Mouse (Mus musculus) limb, embryonic 13.5 days (tissue): ENCODE results near the gene Emc9. TPM values are rescaled to one million over a fixed set of nuclear protein-coding genes. Genes with fewer than 3 reads are reported as not detected.

Source experiments
- ATAC-seq: fragments of 200-750 bp; cut with Nextera tagmentation; 2 replicates; pipeline ENCODE4 v1.8.0; 2017; ENCODE audit warnings: low read depth, moderate number of reproducible peaks, moderate TSS enrichment; ENCODE audit not compliant: low FRiP score
- H3K27ac ChIP-seq: fragments of 300-500 bp; sonication (generic); 2 replicates; pipeline ENCODE4 v1.5.1; 2015; ENCODE audit warnings: inconsistent platforms, mild to moderate bottlenecking, moderate library complexity
- H3K27me3 ChIP-seq: fragments of 300-500 bp; sonication (generic); 2 replicates; pipeline ENCODE4 v1.6.1; 2015; ENCODE audit warnings: mild to moderate bottlenecking, inconsistent platforms
- H3K36me3 ChIP-seq: fragments of 300-500 bp; sonication (generic); 2 replicates; pipeline ENCODE4 v1.6.1; 2015; ENCODE audit warnings: inconsistent platforms, mild to moderate bottlenecking, moderate library complexity
- H3K4me1 ChIP-seq: fragments of 300-500 bp; sonication (generic); 2 replicates; pipeline ENCODE4 v1.6.1; 2015; ENCODE audit warnings: inconsistent platforms
- H3K4me2 ChIP-seq: fragments of 300-500 bp; sonication (generic); replicated peaks from 2 replicates; pipeline ENCODE4 v1.6.1; 2015; ENCODE audit warnings: inconsistent platforms, mild to moderate bottlenecking, moderate library complexity
- H3K4me3 ChIP-seq: fragments of 300-500 bp; sonication (generic); 2 replicates; pipeline ENCODE4 v1.5.1; 2015; ENCODE audit warnings: moderate library complexity, mild to moderate bottlenecking, inconsistent platforms
- H3K9ac ChIP-seq: fragments of 300-500 bp; sonication (generic); 2 replicates; pipeline ENCODE4 v1.6.1; 2015; ENCODE audit warnings: mild to moderate bottlenecking, inconsistent platforms
- H3K9me3 ChIP-seq: fragments of 300-500 bp; sonication (generic); 2 replicates; pipeline ENCODE4 v1.6.1; 2016; ENCODE audit warnings: inconsistent platforms
- WGBS: fragments of 180-500 bp; shearing (Covaris S2); methylation state at CpG from one replicate; pipeline ENCODE4 v1.1.7; 2015; 5-methylcytosine and 5-hydroxymethylcytosine counted together
- polyA plus RNA-seq: library from polyadenylated mRNA; unstranded; fragments of >200 nt; fragmentation: Nextera tagmentation; extraction: Ambion mirVana; gene quantifications from 2 replicates; pipeline ENCODE4 v1.2.1, GENCODE M21; 2015

Emc9 gene
- polyA plus RNA-seq, result 4.9 and 5.0 TPM in 2 replicates

DNA sequence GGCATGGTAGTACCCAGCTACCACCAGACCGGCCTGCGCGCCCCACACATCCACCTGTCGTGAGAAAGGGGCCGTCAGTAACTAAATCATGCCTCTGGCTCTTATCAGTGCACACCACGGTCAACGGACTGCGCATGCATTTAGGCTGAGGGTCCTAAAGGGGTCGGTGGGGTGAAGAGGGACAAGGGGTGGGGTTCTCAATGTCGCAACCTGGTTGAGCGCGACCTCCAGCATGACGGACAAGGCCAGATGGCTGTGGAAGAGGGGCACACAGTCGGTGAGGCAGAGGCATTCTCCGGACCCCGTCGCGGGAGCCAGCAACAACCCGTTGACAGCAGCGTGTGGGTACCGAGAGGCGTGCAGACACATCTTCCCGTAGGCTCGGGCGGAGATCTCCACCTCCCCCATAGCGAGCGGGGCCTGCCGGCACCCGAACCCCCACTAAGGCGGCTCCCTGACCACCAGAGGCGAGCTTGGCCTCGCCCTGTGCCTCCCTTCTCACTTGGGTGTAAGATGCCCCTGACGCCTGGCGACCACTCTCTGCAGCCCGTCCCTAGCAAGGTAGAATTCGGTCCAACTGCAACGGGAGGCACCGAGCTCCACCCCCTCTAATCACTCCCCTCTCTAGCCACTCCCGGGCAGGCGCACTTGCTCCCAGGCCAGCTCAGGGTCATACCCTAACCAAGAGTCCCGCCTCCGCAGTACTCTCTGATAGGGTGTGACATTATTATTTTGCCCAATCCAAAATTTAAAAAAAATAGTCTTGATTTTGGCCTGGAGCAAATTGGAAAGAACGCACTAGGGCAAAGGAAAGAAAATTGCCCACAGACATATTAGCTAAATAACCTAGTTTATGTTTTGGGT is at the start of gene Emc9:
Emc9 (minus strand) TSS at position 601 of the 864 bp plus-strand sequence.
- Histone ChIP-seq H3K4me1 (peaks cover 20% of the 10 kb centered on the region), H3K4me2 (peak within 1 kb of the TSS; percentile 84), H3K36me3 (peaks cover 46% of the 10 kb centered on the region), H3K27me3 (peaks cover 13% of the 10 kb centered on the region), H3K9ac (peak within 1 kb of the TSS; percentile 70), H3K9me3 (no peaks in the 10 kb centered on the region), H3K27ac (no peak within 1 kb of the TSS), H3K4me3 (peak within 1 kb of the TSS; percentile 55)
- WGBS, result 2% methylated on average over 43 of the region's 43 CpGs
- ATAC-seq, result peak; percentile 62; the same call in 1 of the 2 replicates

DNA sequence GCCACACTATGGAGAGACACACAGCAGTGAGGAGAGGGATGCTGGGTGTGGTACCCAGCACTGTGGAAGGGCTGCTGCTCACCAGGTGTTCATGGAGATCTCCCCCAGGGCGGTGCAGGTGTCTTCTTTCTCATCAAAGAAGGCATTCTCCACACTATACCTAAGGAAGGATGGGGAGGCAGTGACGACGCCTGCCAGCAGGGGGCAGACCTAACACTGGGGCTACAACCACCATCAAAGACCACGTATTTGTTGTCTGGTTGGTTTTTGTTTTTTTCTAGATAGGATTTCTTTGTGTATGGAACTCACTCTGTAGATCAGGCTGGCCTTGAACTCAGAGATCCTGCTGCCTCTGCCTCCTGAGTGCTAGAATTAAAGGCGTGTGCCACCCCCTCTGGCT is 44.2 kb upstream of the Emc9 start:
- no peak overlapping the region for H3K4me2 ChIP-seq
- no peak overlapping the region for H3K9ac ChIP-seq
- WGBS, result 47% methylated on average over 5 of the region's 5 CpGs
- H3K4me1 ChIP-seq, result peaks cover 5% of the 10 kb centered on the region
- no peak overlapping the region for H3K27ac ChIP-seq
- no peaks in the 10 kb centered on the region for H3K27me3 ChIP-seq
- H3K36me3 ChIP-seq, result peaks cover 99% of the 10 kb centered on the region
- ATAC-seq, result no peak
- H3K9me3 ChIP-seq, result no peaks in the 10 kb centered on the region
- H3K4me3 ChIP-seq, result no peak overlapping the region

DNA sequence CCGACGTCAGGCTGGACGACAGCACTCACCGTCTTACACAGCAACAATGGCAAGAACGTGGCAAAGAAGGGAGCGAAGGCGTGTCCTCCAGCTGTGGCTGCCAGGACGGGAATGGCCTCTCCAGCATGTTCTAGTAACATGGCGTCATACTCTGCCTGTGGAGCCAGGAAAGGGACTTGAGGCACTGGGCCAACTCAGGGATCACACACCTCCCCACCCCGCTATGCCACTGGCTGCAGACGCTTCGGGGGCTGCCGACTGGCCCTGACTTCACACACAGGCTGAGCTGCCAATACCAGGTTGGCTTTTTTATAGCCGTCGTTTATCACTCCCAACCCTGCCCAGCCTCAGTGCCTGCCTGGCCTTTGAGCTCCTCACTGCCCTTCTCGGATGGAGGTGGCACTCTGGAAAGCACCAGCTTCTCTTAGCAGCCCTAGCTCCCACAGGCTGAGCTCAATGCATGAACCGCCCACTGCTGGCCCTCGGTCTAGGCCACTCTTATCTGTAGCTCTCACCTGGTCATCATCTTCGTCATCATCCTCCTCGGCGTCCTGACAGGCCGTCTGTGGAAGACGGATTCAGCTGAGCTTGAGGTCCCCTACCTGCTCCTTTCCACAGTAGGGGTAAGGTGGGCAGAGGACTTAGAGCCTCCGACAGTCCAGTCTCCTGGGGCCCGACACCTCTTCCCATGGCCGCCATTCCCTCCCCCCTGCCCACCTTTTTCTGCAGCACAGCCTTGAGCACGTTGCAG is 43.1 kb upstream of the Emc9 start:
- Histone ChIP-seq H3K27me3 (no peaks in the 10 kb centered on the region), H3K9ac (no peak overlapping the region), H3K4me1 (no peaks in the 10 kb centered on the region), H3K4me2 (no peak overlapping the region), H3K4me3 (no peak overlapping the region), H3K9me3 (no peaks in the 10 kb centered on the region), H3K27ac (no peak overlapping the region), H3K36me3 (peaks cover 98% of the 10 kb centered on the region)
- ATAC-seq, result no peak
- WGBS, result 74% methylated on average over 27 of the region's 27 CpGs

DNA sequence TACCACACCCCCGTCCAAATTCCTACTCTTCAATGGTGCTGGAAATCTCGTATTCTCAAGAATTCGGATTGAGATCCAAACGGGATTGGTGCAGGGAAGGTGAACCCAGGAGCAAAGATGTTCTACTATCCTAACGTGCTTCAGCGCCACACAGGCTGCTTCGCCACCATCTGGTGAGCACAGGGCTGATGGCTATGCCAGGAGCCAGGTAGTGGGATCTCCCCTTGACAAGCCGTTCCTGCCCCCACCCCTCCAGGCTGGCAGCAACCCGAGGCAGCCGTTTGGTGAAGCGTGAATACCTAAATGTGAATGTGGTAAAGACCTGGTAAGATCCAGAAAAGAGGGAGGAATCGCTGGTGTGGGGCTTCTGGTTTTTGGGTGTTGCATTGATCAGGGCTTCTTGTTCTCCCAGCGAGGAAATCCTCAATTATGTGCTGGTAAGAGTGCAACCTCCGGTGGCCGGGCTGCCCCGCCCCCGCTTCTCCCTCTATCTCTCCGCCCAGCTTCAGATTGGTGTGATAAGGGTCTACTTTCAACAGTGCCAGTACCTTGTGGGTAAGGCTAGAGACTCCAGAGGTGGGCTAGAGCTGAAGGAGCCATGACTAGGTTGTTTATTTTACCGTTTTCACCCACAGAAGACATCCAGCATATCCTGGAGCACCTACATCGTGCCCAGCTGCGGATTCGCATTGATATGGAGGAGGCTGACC is 33.5 kb upstream of the Emc9 start:
- Histone ChIP-seq H3K27ac (no peak overlapping the region), H3K4me1 (peaks cover 6% of the 10 kb centered on the region; the same call in 1 of the 2 replicates), H3K4me3 (peak overlapping the region; percentile 34)

DNA sequence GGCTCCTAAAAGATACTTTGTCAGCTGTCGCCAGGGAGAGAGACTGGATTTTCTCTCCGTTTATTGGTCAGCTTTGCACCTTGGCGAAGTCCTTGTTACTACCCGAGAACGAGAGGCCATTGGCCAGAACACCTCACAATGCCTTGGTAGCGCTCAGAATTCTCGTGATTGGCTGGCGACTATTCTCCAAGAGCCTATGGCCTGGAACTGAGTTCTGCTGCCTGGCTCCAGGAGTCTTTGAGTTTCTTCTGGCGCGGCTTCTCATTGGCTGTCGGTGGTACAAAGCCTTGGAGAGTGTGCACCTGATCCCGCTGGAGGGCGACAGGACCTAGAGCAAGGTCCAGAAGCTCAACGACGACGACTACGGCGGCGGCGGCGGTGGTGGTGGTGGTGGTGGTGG is 32.7 kb upstream of the Emc9 start, which contains the start of gene Rec8:
Rec8 (plus strand) TSS at position 216 of the 400 bp plus-strand sequence.
- 16% methylated on average over 21 of the region's 21 CpGs for WGBS
- H3K27ac ChIP-seq, result no peak within 1 kb of the TSS
- H3K9ac ChIP-seq, result peak within 1 kb of the TSS; percentile 43

More for the DNA sequence above, 33.5 kb upstream of the Emc9 start:
- 49% methylated on average over 22 of the region's 22 CpGs for WGBS
- H3K9ac ChIP-seq, result peak overlapping the region; percentile 43
- no peaks in the 10 kb centered on the region for H3K9me3 ChIP-seq
- no peaks in the 10 kb centered on the region; the same call in 1 of the 2 replicates for H3K27me3 ChIP-seq
- H3K36me3 ChIP-seq, result peaks cover 7% of the 10 kb centered on the region
- ATAC-seq, result no peak
- H3K4me2 ChIP-seq, result peak overlapping the region; percentile 58

DNA sequence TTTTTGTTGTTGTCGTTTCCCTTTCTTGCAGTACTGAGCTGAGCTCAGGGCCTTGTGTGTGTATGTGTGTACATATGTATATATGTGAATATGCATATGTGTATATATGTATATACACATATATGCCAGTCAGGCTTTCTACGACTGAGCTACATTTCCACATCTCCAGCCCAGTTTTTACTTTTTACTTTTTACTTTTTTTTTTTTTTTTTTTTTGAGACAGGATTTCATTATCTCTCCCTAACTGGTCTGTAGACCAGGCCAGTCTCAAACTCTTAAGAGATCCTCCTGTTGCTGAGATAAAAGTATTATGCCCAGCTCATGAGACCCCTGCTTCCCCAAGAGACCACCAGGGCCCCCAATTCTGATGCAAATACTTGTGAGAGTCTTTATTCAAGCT is 31.7 kb upstream of the Emc9 start:
- Histone ChIP-seq H3K9me3 (no peaks in the 10 kb centered on the region), H3K36me3 (no peaks in the 10 kb centered on the region), H3K4me1 (peaks cover 6% of the 10 kb centered on the region; the same call in 1 of the 2 replicates), H3K4me2 (no peak overlapping the region), H3K27ac (no peak overlapping the region), H3K9ac (no peak overlapping the region), H3K27me3 (no peaks in the 10 kb centered on the region; the same call in 1 of the 2 replicates), H3K4me3 (no peak overlapping the region)
- whole genome bisulfite sequencing, result 82% methylated on average over 2 of the region's 2 CpGs
- no peak for ATAC-seq

More for the DNA sequence above, 32.7 kb upstream of the Emc9 start, which contains the start of gene Rec8:
- ATAC-seq, result peak; percentile 79
- Histone ChIP-seq H3K27me3 (no peaks in the 10 kb centered on the region; the same call in 1 of the 2 replicates), H3K4me3 (peak within 1 kb of the TSS; percentile 34), H3K4me1 (peaks cover 6% of the 10 kb centered on the region; the same call in 1 of the 2 replicates), H3K9me3 (no peaks in the 10 kb centered on the region), H3K4me2 (peak within 1 kb of the TSS; percentile 58), H3K36me3 (0 out of 2 replicates have a peak, but pooled peaks cover 3% of the 10 kb centered on the region)

DNA sequence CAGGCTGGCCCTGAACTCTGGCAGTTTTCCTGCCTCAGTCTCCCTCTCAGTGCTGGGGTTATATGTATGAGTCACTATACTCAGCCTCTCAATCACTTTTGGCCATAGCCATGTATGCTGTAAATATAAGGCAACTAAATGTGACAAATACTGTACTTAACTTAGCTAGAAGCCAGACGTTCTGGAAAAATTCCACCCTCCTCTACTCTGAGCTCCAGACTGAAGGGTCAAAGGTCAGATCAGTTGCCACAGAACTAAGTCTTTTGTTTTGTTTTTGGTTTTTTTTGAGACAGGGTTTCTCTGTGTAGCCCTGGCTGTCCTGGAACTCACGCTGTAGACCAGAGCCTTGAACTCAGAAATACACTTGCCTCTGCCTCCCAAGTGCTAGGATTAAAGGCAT is 30.8 kb upstream of the Emc9 start:
- Histone ChIP-seq H3K36me3 (no peaks in the 10 kb centered on the region), H3K4me3 (no peak overlapping the region), H3K4me1 (peaks cover 6% of the 10 kb centered on the region; the same call in 1 of the 2 replicates), H3K4me2 (no peak overlapping the region), H3K9ac (no peak overlapping the region), H3K27ac (no peak overlapping the region), H3K9me3 (no peaks in the 10 kb centered on the region), H3K27me3 (no peaks in the 10 kb centered on the region; the same call in 1 of the 2 replicates)
- WGBS, result 49% methylated on average over 2 of the region's 2 CpGs
- ATAC-seq, result no peak

DNA sequence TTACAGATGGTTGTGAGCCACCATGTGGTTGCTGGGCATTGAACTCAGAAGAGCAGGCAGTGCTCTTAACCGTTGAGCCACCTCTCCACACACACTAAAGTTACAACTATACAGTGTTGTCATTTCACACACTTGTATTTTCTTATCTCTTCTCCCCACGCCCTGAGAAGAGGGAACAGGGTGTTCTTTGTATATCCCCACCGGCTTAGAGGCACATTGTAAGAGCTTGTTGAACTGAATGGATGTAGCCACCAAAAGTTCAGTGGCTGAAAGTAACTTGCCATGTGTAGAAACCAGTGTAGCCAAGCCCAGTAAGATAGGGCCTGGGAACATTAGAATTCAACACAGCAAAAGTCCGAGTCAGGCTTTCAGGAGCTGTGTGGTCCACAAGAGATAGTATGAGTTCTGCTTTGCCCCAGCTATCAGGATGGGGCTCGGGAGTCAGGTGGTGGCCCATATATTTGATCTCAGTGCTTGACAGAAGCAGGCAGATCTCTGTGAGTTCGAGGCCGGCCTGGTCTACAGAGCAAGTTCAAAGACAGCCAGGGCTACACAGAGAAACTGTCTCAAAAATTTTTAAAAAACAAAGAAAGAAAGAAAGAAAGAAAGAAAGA is 29.6 kb upstream of the Emc9 start:
- Histone ChIP-seq H3K27ac (no peak overlapping the region), H3K9ac (no peak overlapping the region), H3K4me1 (peaks cover 6% of the 10 kb centered on the region; the same call in 1 of the 2 replicates), H3K4me3 (no peak overlapping the region), H3K27me3 (no peaks in the 10 kb centered on the region; the same call in 1 of the 2 replicates), H3K4me2 (no peak overlapping the region), H3K9me3 (no peaks in the 10 kb centered on the region), H3K36me3 (peaks cover 5% of the 10 kb centered on the region; the same call in 1 of the 2 replicates)
- 83% methylated on average over 7 of the region's 7 CpGs for WGBS
- ATAC-seq, result no peak

DNA sequence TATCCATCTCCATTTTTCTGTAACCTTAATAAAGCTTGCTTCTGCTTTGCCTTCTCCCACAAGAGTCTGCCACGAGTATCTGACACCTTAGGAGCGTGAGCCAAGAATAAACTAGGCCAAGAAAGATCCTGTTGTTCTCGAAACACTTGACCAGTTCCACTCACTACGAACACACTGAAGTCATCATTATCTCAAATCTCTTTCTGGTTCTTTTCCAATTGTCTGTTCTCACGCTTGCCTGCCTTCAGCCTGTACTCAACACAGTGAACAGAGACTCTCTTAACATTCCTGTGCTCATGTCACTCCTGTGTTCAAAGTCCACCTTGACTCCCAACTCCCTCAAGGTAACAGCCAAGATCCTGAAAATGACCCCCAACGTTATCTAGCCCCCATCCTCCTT is 28.2 kb upstream of the Emc9 start:
- Histone ChIP-seq H3K27ac (no peak overlapping the region), H3K36me3 (peaks cover 18% of the 10 kb centered on the region), H3K9ac (no peak overlapping the region), H3K27me3 (no peaks in the 10 kb centered on the region), H3K4me3 (no peak overlapping the region), H3K9me3 (no peaks in the 10 kb centered on the region), H3K4me1 (no peaks in the 10 kb centered on the region), H3K4me2 (no peak overlapping the region)
- WGBS, result 76% methylated on average over 6 of the region's 6 CpGs
- no peak for ATAC-seq

DNA sequence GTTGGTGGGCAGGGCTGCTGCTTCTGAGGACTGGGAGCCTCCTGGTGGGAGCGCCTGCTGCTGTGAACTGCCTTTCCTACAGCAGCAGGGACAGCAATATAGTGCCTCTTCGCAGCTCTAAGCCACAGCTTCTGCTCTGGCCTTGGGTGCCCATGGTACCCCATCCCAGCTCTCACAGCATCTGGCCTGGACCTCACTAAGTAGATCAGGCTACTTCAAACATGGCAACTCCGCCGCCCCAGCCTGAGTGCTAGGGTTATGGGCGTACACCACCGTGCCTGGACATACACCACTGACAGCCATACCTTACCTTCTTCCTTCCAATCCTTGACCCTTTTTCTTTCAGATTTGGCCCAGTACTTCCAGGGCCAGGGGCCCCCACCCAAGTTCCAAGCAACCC is 23.2 kb upstream of the Emc9 start:
- no peak overlapping the region for H3K4me3 ChIP-seq
- H3K4me2 ChIP-seq, result no peak overlapping the region
- H3K27ac ChIP-seq, result no peak overlapping the region
- no peaks in the 10 kb centered on the region for H3K9me3 ChIP-seq
- peaks cover 49% of the 10 kb centered on the region for H3K36me3 ChIP-seq
- no peak for ATAC-seq
- H3K27me3 ChIP-seq, result no peaks in the 10 kb centered on the region
- H3K9ac ChIP-seq, result no peak overlapping the region
- WGBS, result 95% methylated on average over 6 of the region's 6 CpGs
- H3K4me1 ChIP-seq, result peaks cover 14% of the 10 kb centered on the region

DNA sequence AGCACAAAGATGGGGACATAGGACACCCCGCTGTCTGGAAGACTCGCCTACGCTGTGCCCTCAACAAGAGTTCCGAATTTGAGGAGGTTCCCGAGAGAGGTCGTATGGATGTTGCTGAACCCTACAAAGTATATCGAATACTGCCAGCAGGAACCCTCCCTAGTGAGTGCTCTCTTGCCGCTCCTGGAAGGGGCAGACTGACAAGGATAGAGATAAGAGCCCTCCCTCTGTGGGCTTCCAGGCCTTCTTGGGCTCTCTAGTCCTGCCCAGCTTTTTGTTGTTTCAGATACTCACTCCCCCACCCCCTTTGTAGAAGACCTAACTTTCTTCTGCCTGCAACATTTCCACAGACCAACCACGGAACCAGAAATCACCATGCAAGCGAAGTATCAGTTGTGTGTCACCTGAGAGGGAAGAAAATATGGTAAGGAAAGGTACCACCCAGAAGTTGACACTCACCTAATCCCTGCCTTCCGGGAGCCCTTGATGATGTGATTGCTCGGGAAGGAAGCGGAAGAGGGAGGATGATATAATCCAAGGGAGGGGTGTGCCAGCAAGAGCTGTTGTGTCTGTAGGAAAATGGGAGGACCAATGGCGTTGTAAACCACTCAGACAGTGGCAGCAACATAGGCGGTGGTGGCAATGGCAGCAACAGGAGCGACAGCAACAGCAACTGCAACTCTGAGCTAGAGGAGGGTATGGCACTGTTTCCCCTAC is 20.8 kb upstream of the Emc9 start:
- peaks cover 17% of the 10 kb centered on the region for H3K4me1 ChIP-seq
- no peak overlapping the region for H3K4me3 ChIP-seq
- H3K27ac ChIP-seq, result no peak overlapping the region
- peaks cover 74% of the 10 kb centered on the region for H3K36me3 ChIP-seq
- no peak overlapping the region for H3K4me2 ChIP-seq
- no peak overlapping the region for H3K9ac ChIP-seq
- 92% methylated on average over 16 of the region's 16 CpGs for WGBS
- no peaks in the 10 kb centered on the region for H3K9me3 ChIP-seq
- H3K27me3 ChIP-seq, result no peaks in the 10 kb centered on the region
- no peak for ATAC-seq
